Mouse (Mus musculus): Measurements from ENCODE around the gene Scd2. TPM values are rescaled to one million over a fixed set of nuclear protein-coding genes. Genes with fewer than 3 reads are reported as not detected.

Gene Scd2
- total and polyA plus RNA-seq, 2 experiments, result 2.2 to 2.9 TPM

GRCm38 (mm10) chr19:44316752-44317315 is 23.4 kb downstream of the Scd2 start:
- 86% methylated on average over 5 of the region's 5 CpGs for WGBS
- Histone ChIP-seq H3K4me3 (ENCODE audit: insufficient read depth, low read depth, low read length) (no peak overlapping the region), H3K27me3 (ENCODE audit: control insufficient read depth, insufficient read depth, low read length) (peaks cover 3% of the 10 kb centered on the region; the same call in 1 of the 2 replicates), H3K9ac (ENCODE audit: low read depth, low read length) (no peak overlapping the region), H3K4me1 (ENCODE audit: control insufficient read depth, insufficient read depth, low read length) (peaks cover 2% of the 10 kb centered on the region; the same call in 1 of the 2 replicates), H3K27ac (replicated peaks; ENCODE audit: insufficient read depth, low read depth, low read length) (no peak overlapping the region), H3K79me2 (ENCODE audit: control insufficient read depth, insufficient read depth, low read length) (no peaks in the 10 kb centered on the region), H3K36me3 (ENCODE audit: control insufficient read depth, insufficient read depth, low read length) (no peaks in the 10 kb centered on the region)
- TF ChIP-seq CTCF (IDR thresholded peaks at IDR 0.05; ENCODE audit: low read depth, low read length), result no peak
- TF ChIP-seq POLR2A (IDR thresholded peaks at IDR 0.05; ENCODE audit: extremely low read depth, insufficient read depth, low read length), result no peak
- DNase-seq (ENCODE audit: extremely low read depth, low read depth, low spot score), result no peak

GRCm38 (mm10) chr19:44317391-44317790 is 23.9 kb downstream of the Scd2 start:
- no peaks in the 10 kb centered on the region for H3K79me2 ChIP-seq (ENCODE audit: control insufficient read depth, insufficient read depth, low read length)
- WGBS, result 82% methylated on average over 5 of the region's 5 CpGs

DNA sequence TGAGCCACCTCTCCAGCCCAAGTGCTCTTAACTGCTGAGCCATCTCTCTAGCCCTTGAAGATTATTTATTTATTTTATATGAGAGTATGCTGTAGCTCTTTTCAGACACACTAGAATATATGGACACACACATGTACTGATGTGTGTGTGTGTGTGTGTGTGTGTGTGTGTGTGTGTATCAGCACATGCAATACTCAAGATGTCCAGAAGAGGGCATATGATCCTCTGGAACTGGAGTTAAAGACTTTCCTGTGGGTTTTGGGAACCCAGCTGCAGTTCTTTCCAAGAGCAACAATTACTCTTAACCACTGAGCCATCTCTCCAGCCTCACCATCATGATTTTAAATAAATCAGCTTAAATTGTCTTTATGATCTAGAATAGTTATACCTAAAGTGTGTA is 25.1 kb downstream of the Scd2 start:
- Histone ChIP-seq H3K79me2 (ENCODE audit: control insufficient read depth, insufficient read depth, low read length) (no peaks in the 10 kb centered on the region), H3K9ac (ENCODE audit: low read depth, low read length) (no peak overlapping the region), H3K36me3 (ENCODE audit: control insufficient read depth, insufficient read depth, low read length) (no peaks in the 10 kb centered on the region), H3K4me1 (ENCODE audit: control insufficient read depth, insufficient read depth, low read length) (peaks cover 2% of the 10 kb centered on the region; the same call in 1 of the 2 replicates), H3K4me3 (ENCODE audit: insufficient read depth, low read depth, low read length) (no peak overlapping the region), H3K27me3 (ENCODE audit: control insufficient read depth, insufficient read depth, low read length) (peaks cover 4% of the 10 kb centered on the region; the same call in 1 of the 2 replicates), H3K27ac (replicated peaks; ENCODE audit: insufficient read depth, low read depth, low read length) (no peak overlapping the region)
- DNase-seq (ENCODE audit: extremely low read depth, low read depth, low spot score), result no peak
- TF ChIP-seq POLR2A (IDR thresholded peaks at IDR 0.05; ENCODE audit: extremely low read depth, insufficient read depth, low read length) (no peak), CTCF (IDR thresholded peaks at IDR 0.05; ENCODE audit: low read depth, low read length) (no peak)

More at GRCm38 (mm10) chr19:44317391-44317790, 23.9 kb downstream of the Scd2 start:
- Histone ChIP-seq H3K36me3 (ENCODE audit: control insufficient read depth, insufficient read depth, low read length) (no peaks in the 10 kb centered on the region), H3K4me3 (ENCODE audit: insufficient read depth, low read depth, low read length) (no peak overlapping the region), H3K4me1 (ENCODE audit: control insufficient read depth, insufficient read depth, low read length) (peaks cover 2% of the 10 kb centered on the region; the same call in 1 of the 2 replicates), H3K27ac (replicated peaks; ENCODE audit: insufficient read depth, low read depth, low read length) (no peak overlapping the region), H3K27me3 (ENCODE audit: control insufficient read depth, insufficient read depth, low read length) (peaks cover 4% of the 10 kb centered on the region; the same call in 1 of the 2 replicates), H3K9ac (ENCODE audit: low read depth, low read length) (no peak overlapping the region)
- no peak for TF ChIP-seq CTCF (IDR thresholded peaks at IDR 0.05; ENCODE audit: low read depth, low read length)
- no peak for TF ChIP-seq POLR2A (IDR thresholded peaks at IDR 0.05; ENCODE audit: extremely low read depth, insufficient read depth, low read length)
- no peak for DNase-seq (ENCODE audit: extremely low read depth, low read depth, low spot score)

- WGBS, result 86% methylated on average over 3 of the region's 3 CpGs
- Histone ChIP-seq H3K36me3 (ENCODE audit: control insufficient read depth, insufficient read depth, low read length) (no peaks in the 10 kb centered on the region), H3K27ac (replicated peaks; ENCODE audit: insufficient read depth, low read depth, low read length) (no peak overlapping the region), H3K4me3 (ENCODE audit: insufficient read depth, low read depth, low read length) (no peak overlapping the region), H3K27me3 (ENCODE audit: control insufficient read depth, insufficient read depth, low read length) (peaks cover 4% of the 10 kb centered on the region; the same call in 1 of the 2 replicates), H3K79me2 (ENCODE audit: control insufficient read depth, insufficient read depth, low read length) (no peaks in the 10 kb centered on the region), H3K9ac (ENCODE audit: low read depth, low read length) (no peak overlapping the region), H3K4me1 (ENCODE audit: control insufficient read depth, insufficient read depth, low read length) (no peaks in the 10 kb centered on the region)
- TF ChIP-seq POLR2A (IDR thresholded peaks at IDR 0.05; ENCODE audit: extremely low read depth, insufficient read depth, low read length) (no peak), CTCF (IDR thresholded peaks at IDR 0.05; ENCODE audit: low read depth, low read length) (no peak)
- no peak for DNase-seq (ENCODE audit: extremely low read depth, low read depth, low spot score)
Measured at GRCm38 (mm10) chr19:44320316-44320715, 26.8 kb downstream of the Scd2 start.

DNA sequence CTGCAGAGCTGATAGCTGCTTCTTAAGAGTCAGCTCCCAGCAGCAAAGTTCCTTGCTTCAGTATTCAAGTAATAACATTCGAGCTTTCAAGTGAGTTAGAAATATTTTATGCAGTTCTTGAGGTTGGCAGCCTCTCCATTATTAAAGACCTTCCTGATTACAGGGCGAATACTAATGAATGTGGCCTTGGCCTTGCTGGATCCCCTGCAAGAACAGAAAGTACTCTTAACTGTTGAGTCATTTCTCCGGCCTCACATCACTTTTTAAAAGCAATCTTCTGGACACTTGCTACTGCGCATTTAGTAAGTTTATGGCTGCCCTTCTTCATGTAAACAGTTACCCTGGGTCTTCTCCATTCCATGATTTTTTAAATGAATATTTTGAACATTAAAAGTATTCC is 27.7 kb downstream of the Scd2 start:
- H3K9ac ChIP-seq (ENCODE audit: low read depth, low read length), result no peak overlapping the region
- peaks cover 4% of the 10 kb centered on the region; the same call in 1 of the 2 replicates for H3K27me3 ChIP-seq (ENCODE audit: control insufficient read depth, insufficient read depth, low read length)
- DNase-seq (ENCODE audit: extremely low read depth, low read depth, low spot score), result no peak
- no peaks in the 10 kb centered on the region for H3K4me1 ChIP-seq (ENCODE audit: control insufficient read depth, insufficient read depth, low read length)
- no peak overlapping the region for H3K27ac ChIP-seq (replicated peaks; ENCODE audit: insufficient read depth, low read depth, low read length)
- H3K36me3 ChIP-seq (ENCODE audit: control insufficient read depth, insufficient read depth, low read length), result no peaks in the 10 kb centered on the region
- WGBS, result 74% methylated on average over 4 of the region's 4 CpGs
- H3K4me3 ChIP-seq (ENCODE audit: insufficient read depth, low read depth, low read length), result no peak overlapping the region
- TF ChIP-seq CTCF (IDR thresholded peaks at IDR 0.05; ENCODE audit: low read depth, low read length), result no peak
- no peak for TF ChIP-seq POLR2A (IDR thresholded peaks at IDR 0.05; ENCODE audit: extremely low read depth, insufficient read depth, low read length)
- no peaks in the 10 kb centered on the region for H3K79me2 ChIP-seq (ENCODE audit: control insufficient read depth, insufficient read depth, low read length)

DNA sequence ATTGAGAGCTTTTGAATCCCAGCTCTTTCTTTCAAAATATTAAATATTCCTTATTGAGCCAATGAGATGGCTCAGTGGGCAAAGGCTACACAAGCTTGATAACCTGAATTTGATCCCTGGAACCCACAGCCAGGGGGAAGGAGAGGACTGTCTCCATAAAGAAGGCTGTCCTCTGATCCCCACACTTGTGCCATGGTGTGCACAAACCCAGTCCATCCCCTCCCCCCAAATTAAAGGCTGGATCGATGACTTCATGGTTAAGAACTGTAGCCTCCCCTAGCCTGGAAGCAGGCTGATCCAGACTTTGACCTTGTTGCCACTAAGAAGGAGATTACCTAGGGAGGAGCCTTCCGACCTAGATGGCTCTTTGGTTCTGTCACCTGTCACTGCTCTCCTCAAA is 28.2 kb downstream of the Scd2 start:
- Histone ChIP-seq H3K4me1 (ENCODE audit: control insufficient read depth, insufficient read depth, low read length) (no peaks in the 10 kb centered on the region), H3K4me3 (ENCODE audit: insufficient read depth, low read depth, low read length) (no peak overlapping the region), H3K36me3 (ENCODE audit: control insufficient read depth, insufficient read depth, low read length) (no peaks in the 10 kb centered on the region), H3K79me2 (ENCODE audit: control insufficient read depth, insufficient read depth, low read length) (no peaks in the 10 kb centered on the region), H3K27ac (replicated peaks; ENCODE audit: insufficient read depth, low read depth, low read length) (no peak overlapping the region), H3K9ac (ENCODE audit: low read depth, low read length) (no peak overlapping the region), H3K27me3 (ENCODE audit: control insufficient read depth, insufficient read depth, low read length) (peaks cover 4% of the 10 kb centered on the region; the same call in 1 of the 2 replicates)
- TF ChIP-seq POLR2A (IDR thresholded peaks at IDR 0.05; ENCODE audit: extremely low read depth, insufficient read depth, low read length), result no peak
- no peak for TF ChIP-seq CTCF (IDR thresholded peaks at IDR 0.05; ENCODE audit: low read depth, low read length)
- WGBS, result 86% methylated on average over 2 of the region's 2 CpGs
- no peak for DNase-seq (ENCODE audit: extremely low read depth, low read depth, low spot score)

Measured in liver, adult 2 months (tissue).